Mouse (Mus musculus) liver, embryonic 11.5 days (tissue): ENCODE results near the gene Vmn2r106. TPM values are rescaled to one million over a fixed set of nuclear protein-coding genes. Genes with fewer than 3 reads are reported as not detected.

Experiments
- ATAC-seq: fragments of 200-750 bp; cut with Nextera tagmentation; replicated peaks from 2 replicates; pipeline ENCODE4 v1.8.0; 2017; ENCODE audit warnings: moderate number of reproducible peaks, mild to moderate bottlenecking, moderate TSS enrichment, moderate library complexity; ENCODE audit not compliant: low FRiP score
- DNase-seq: peaks from one replicate; pipeline ENCODE4 v3.0.0-alpha.2; 2017; ENCODE audit warnings: low spot score
- H3K27ac ChIP-seq: fragments of 300-500 bp; sonication (generic); 2 replicates; pipeline ENCODE4 v1.5.1; 2014; ENCODE audit warnings: mild to moderate bottlenecking, low read depth, low read length, control low read depth
- H3K27me3 ChIP-seq: fragments of 300-500 bp; sonication (generic); replicated peaks from 2 replicates; pipeline ENCODE4 v1.6.1; 2014; ENCODE audit warnings: low read length, mixed read lengths; ENCODE audit not compliant: control insufficient read depth, insufficient read depth
- H3K36me3 ChIP-seq: fragments of 300-500 bp; sonication (generic); 2 replicates; pipeline ENCODE4 v1.6.1; 2014; ENCODE audit warnings: mild to moderate bottlenecking, low read length, moderate library complexity, mixed read lengths; ENCODE audit not compliant: control insufficient read depth, insufficient read depth
- H3K4me1 ChIP-seq: fragments of 300-500 bp; sonication (generic); replicated peaks from 2 replicates; pipeline ENCODE4 v1.6.1; 2014; ENCODE audit warnings: low read length, mixed read lengths; ENCODE audit not compliant: control insufficient read depth, insufficient read depth
- H3K4me2 ChIP-seq: fragments of 300-500 bp; sonication (generic); 2 replicates; pipeline ENCODE4 v1.6.1; 2014; ENCODE audit warnings: mild to moderate bottlenecking, control low read depth, moderate library complexity
- H3K4me3 ChIP-seq: fragments of 300-500 bp; sonication (generic); 2 replicates; pipeline ENCODE4 v1.5.1; 2014; ENCODE audit warnings: low read depth, low read length, control low read depth
- H3K9ac ChIP-seq: fragments of 300-500 bp; sonication (generic); 2 replicates; pipeline ENCODE4 v1.6.1; 2014; ENCODE audit warnings: low read depth, low read length, control low read depth
- H3K9me3 ChIP-seq: fragments of 300-500 bp; sonication (generic); 2 replicates; pipeline ENCODE4 v1.6.1; 2016; ENCODE audit warnings: low read length, inconsistent platforms, mixed read lengths; ENCODE audit not compliant: control insufficient read depth
- WGBS: fragments of 180-500 bp; shearing (Covaris S2); extraction: QIAGEN DNeasy Blood & Tissue Kit; methylation state at CpG from one replicate; pipeline ENCODE4 v1.1.7; 2014; 5-methylcytosine and 5-hydroxymethylcytosine counted together
- polyA plus RNA-seq: library from polyadenylated mRNA; unstranded; fragments of >200 nt; fragmentation: Nextera tagmentation; extraction: Ambion mirVana; gene quantifications from 2 replicates; pipeline ENCODE4 v1.2.1, GENCODE M21; 2014

Vmn2r106 gene
- not detected in 2 replicates for polyA plus RNA-seq

- Histone ChIP-seq H3K4me3 (no peak within 1 kb of the TSS), H3K9me3 (no peaks in the 10 kb centered on the region), H3K27me3 (no peaks in the 10 kb centered on the region), H3K4me1 (no peaks in the 10 kb centered on the region), H3K4me2 (no peak within 1 kb of the TSS), H3K27ac (no peak within 1 kb of the TSS), H3K36me3 (no peaks in the 10 kb centered on the region), H3K9ac (no peak within 1 kb of the TSS)
- DNase-seq (no peak), ATAC-seq (no peak)
- 65% methylated on average over 1 of the region's 1 CpGs for WGBS
Measured at GRCm38 (mm10) chr17:20285453-20285852, at the start of gene Vmn2r106. Gene Vmn2r106 (minus strand): TSS chr17:20285553.

- Histone ChIP-seq H3K36me3 (no peaks in the 10 kb centered on the region), H3K4me1 (no peaks in the 10 kb centered on the region), H3K9me3 (no peaks in the 10 kb centered on the region), H3K4me3 (no peak overlapping the region), H3K4me2 (no peak overlapping the region), H3K27ac (no peak overlapping the region), H3K9ac (no peak overlapping the region), H3K27me3 (no peaks in the 10 kb centered on the region)
- ATAC-seq (no peak), DNase-seq (no peak)
- 83% methylated on average over 1 of the region's 1 CpGs for WGBS
Measured at GRCm38 (mm10) chr17:20305790-20306189, 20.4 kb upstream of the Vmn2r106 start.

DNA sequence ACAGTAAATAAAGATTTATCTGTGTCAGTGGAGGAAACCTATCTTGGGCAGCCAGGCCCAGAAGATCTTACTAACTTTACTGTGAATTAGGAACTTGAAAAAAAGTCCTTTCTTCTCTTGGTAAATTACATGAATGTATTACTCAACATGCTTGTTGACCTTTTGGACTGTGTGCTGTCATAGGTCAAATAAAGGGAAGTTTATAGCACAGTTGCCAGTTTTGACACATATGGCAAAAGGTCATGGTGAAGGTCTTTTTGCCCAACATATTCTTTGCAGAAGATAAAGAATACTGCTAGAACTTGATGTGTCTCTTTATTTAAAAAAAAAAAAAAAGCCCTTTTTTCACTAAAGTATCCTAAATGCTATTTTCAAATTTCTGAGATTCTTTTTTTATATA, 1.6 kb upstream of the Vmn2r106 start:
- Histone ChIP-seq H3K4me3 (no peak overlapping the region), H3K4me2 (no peak overlapping the region), H3K9ac (no peak overlapping the region), H3K27ac (no peak overlapping the region), H3K4me1 (no peaks in the 10 kb centered on the region), H3K9me3 (no peaks in the 10 kb centered on the region), H3K27me3 (no peaks in the 10 kb centered on the region), H3K36me3 (no peaks in the 10 kb centered on the region)
- ATAC-seq (no peak), DNase-seq (no peak)

DNA sequence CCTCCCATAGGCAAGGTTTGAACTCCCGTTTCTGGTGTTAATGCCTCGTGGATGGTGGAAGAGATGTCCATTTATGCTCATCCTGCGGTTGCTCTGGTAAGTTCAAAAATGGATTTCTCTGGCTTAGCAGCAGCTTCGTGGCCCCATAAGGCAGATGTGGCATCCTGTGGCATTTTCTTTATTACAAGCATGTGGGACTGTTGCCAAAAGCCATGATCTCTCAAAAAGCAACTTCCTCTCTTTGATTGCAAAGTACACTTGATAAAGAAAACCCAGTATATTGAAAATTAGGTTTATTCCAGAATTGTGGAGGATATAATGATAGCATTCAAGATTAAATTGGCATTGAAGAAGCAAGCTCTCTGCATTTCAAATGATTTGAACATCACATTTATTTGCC, 29.8 kb downstream of the Vmn2r106 start:
- 69% methylated on average over 4 of the region's 4 CpGs for WGBS
- ATAC-seq, result no peak
- no peak overlapping the region for H3K4me2 ChIP-seq
- H3K4me3 ChIP-seq, result no peak overlapping the region
- no peak overlapping the region for H3K27ac ChIP-seq
- no peak overlapping the region for H3K9ac ChIP-seq
- H3K36me3 ChIP-seq, result no peaks in the 10 kb centered on the region
- H3K27me3 ChIP-seq, result no peaks in the 10 kb centered on the region
- no peak for DNase-seq
- no peaks in the 10 kb centered on the region; the same call in 1 of the 2 replicates for H3K9me3 ChIP-seq
- H3K4me1 ChIP-seq, result no peaks in the 10 kb centered on the region

DNA sequence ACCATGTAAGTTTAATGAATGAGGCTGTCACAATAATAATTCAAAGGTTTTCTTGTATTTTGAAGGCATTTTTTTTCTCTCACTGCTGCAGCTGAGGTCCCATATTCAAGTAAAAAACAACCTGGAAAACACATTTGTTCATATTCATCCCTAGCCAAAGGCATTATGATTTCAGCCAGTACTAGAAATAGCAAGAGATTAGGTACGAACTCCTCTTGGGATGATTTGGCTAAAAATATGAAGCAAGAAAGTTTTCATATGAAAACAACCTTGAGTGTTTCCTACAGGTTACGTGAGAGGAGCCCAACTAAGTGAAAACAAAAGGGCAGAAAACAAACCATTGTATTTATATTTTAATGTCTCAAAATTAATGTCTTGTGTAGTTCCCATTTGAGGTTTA, 50.4 kb downstream of the Vmn2r106 start, which contains the start of gene Vmn2r105:
TSS of gene Vmn2r105 (minus strand) at position 101 of the 400 bp plus-strand sequence.
- no peak for DNase-seq
- no peak within 1 kb of the TSS for H3K4me3 ChIP-seq
- ATAC-seq, result no peak
- no peaks in the 10 kb centered on the region for H3K27me3 ChIP-seq
- H3K36me3 ChIP-seq, result no peaks in the 10 kb centered on the region
- H3K27ac ChIP-seq, result no peak within 1 kb of the TSS
- WGBS, result 75% methylated on average over 2 of the region's 2 CpGs
- H3K4me2 ChIP-seq, result no peak within 1 kb of the TSS
- H3K4me1 ChIP-seq, result no peaks in the 10 kb centered on the region
- H3K9ac ChIP-seq, result no peak within 1 kb of the TSS
- no peaks in the 10 kb centered on the region for H3K9me3 ChIP-seq

Other genes with a start within 250 kb of the Vmn2r106 start
- not detected in 2 replicates for gene Vmn2r104, start 237.2 kb downstream of the Vmn2r106 start, polyA plus RNA-seq
- not detected in 2 replicates for gene Fpr-rs7, start 171.3 kb downstream of the Vmn2r106 start, polyA plus RNA-seq
- gene Fpr-rs6, start 102.5 kb downstream of the Vmn2r106 start, polyA plus RNA-seq, result not detected in 2 replicates
- gene Vmn2r105, start 50.5 kb downstream of the Vmn2r106 start, polyA plus RNA-seq, result not detected in 2 replicates
- gene Vmn2r107, start 59.7 kb upstream of the Vmn2r106 start, polyA plus RNA-seq, result not detected in 2 replicates
- not detected in 2 replicates for gene Vmn1r224, start 128.6 kb upstream of the Vmn2r106 start, polyA plus RNA-seq
- not detected in 2 replicates for gene Vmn2r108, start 195.8 kb upstream of the Vmn2r106 start, polyA plus RNA-seq
- not detected in 2 replicates for gene Vmn1r225, start 212.6 kb upstream of the Vmn2r106 start, polyA plus RNA-seq